In genomic region chr5:23224759-23225536, GRCm38 (mm10) we compare ENCODE assay signal across 8 mouse cellular contexts.
A peak's percentile ranks its signal among the peaks of the same experiment; 100 is the strongest.
DNase-seq lines count a peak whose midpoint lies in the region; ATAC-seq and TF ChIP-seq lines count a peak whose summit lies in the region.

No protein-coding gene starts in this region.

- no peaks in the 10 kb centered on the region for H3K27me3 ChIP-seq in heart, embryonic 10.5 days (ENCODE audit: insufficient read depth, poor library complexity, severe bottlenecking)
- H3K27me3 ChIP-seq in kidney, embryonic 15.5 days: no peaks in the 10 kb centered on the region; the same call in 1 of the 2 replicates
- no peaks in the 10 kb centered on the region for H3K27me3 ChIP-seq in liver, postnatal 0 days (ENCODE audit: insufficient read depth, low read length)

- H3K9ac ChIP-seq in kidney, embryonic 15.5 days: peak overlapping the region; percentile 43; the same call in 1 of the 2 replicates
- H3K9ac ChIP-seq in liver, postnatal 0 days (replicated peaks): no peak overlapping the region

- peak; percentile 69 for DNase-seq in adipocyte (ENCODE audit: low spot score)
- peak; percentile 87 for DNase-seq in embryo, embryonic 10.5 days (ENCODE audit: low spot score)
- DNase-seq in heart, embryonic 10.5 days (ENCODE audit: low spot score): no peak
- peak; percentile 39 for DNase-seq in liver, postnatal 0 days
- DNase-seq in ovary, postnatal 36 days (ENCODE audit: low spot score): peak; percentile 19

- no peaks in the 10 kb centered on the region for H3K9me3 ChIP-seq in heart, embryonic 10.5 days
- H3K9me3 ChIP-seq in kidney, embryonic 15.5 days (replicated peaks): no peaks in the 10 kb centered on the region
- H3K9me3 ChIP-seq in liver, postnatal 0 days (ENCODE audit: low read length): no peaks in the 10 kb centered on the region

- peak overlapping the region; percentile 62 for H3K4me2 ChIP-seq in kidney, embryonic 15.5 days
- peak overlapping the region; percentile 56 for H3K4me2 ChIP-seq in liver, postnatal 0 days (ENCODE audit: low read depth, low read length)

- H3K4me1 ChIP-seq in heart, embryonic 10.5 days: no peaks in the 10 kb centered on the region
- H3K4me1 ChIP-seq in kidney, embryonic 15.5 days: 0 out of 2 replicates have a peak, but pooled peaks cover 3% of the 10 kb centered on the region
- no peaks in the 10 kb centered on the region for H3K4me1 ChIP-seq in liver, postnatal 0 days (ENCODE audit: insufficient read depth)

- H3K27ac ChIP-seq in heart, embryonic 10.5 days: peak overlapping the region; percentile 73
- no peak overlapping the region for H3K27ac ChIP-seq in kidney, embryonic 15.5 days
- no peak overlapping the region for H3K27ac ChIP-seq in liver, postnatal 0 days (ENCODE audit: low read depth)

- ATAC-seq in CD4-positive, CD25-positive, alpha-beta regulatory T cell, adult 4 months: peak; percentile 41
- peak; percentile 85 for ATAC-seq in kidney, embryonic 15.5 days (replicated peaks; ENCODE audit: low FRiP score)
- ATAC-seq in liver, postnatal 0 days: no peak
- ATAC-seq in activated CD4-positive, CD25-positive, alpha-beta regulatory T cell, adult 4 months: no peak

- H3K36me3 ChIP-seq in heart, embryonic 10.5 days: no peaks in the 10 kb centered on the region
- no peaks in the 10 kb centered on the region for H3K36me3 ChIP-seq in kidney, embryonic 15.5 days
- no peaks in the 10 kb centered on the region for H3K36me3 ChIP-seq in liver, postnatal 0 days (replicated peaks; ENCODE audit: insufficient read depth, low read length)

- no peak for TF ChIP-seq EP300 in liver, postnatal 0 days (IDR thresholded peaks at IDR 0.05; ENCODE audit: low read depth)

- H3K4me3 ChIP-seq in heart, embryonic 10.5 days: peak overlapping the region; percentile 53
- peak overlapping the region; percentile 41 for H3K4me3 ChIP-seq in kidney, embryonic 15.5 days (replicated peaks)
- H3K4me3 ChIP-seq in liver, postnatal 0 days (ENCODE audit: low read depth, low read length): no peak overlapping the region

- TF ChIP-seq CTCF in liver, postnatal 0 days (IDR thresholded peaks at IDR 0.05; ENCODE audit: low read depth): peak; percentile 64

- WGBS in heart, embryonic 10.5 days: 24% methylated on average over 14 of the region's 14 CpGs
- WGBS in kidney, embryonic 15.5 days: 21% methylated on average over 14 of the region's 14 CpGs
- WGBS in liver, postnatal 0 days (ENCODE audit: insufficient replicate concordance): 26% methylated on average over 14 of the region's 14 CpGs

Comparison
In these comparisons a context has a peak if more than half of its experiments do, and no peak if none do; other contexts are left out.
1. ATAC-seq: peak in CD4-positive, CD25-positive, alpha-beta regulatory T cell, adult 4 months (single experiment) and kidney, embryonic 15.5 days (single experiment); none in liver, postnatal 0 days (single experiment) and activated CD4-positive, CD25-positive, alpha-beta regulatory T cell, adult 4 months (single experiment).